Mouse (Mus musculus) kidney, embryonic 14.5 days (tissue): ENCODE results near the gene Lpgat1. TPM values are rescaled to one million over a fixed set of nuclear protein-coding genes. Genes with fewer than 3 reads are reported as not detected.

Experiments used
- ATAC-seq: fragments of 200-750 bp; cut with Nextera tagmentation; 2 replicates; pipeline ENCODE4 v1.8.0; 2017; ENCODE audit warnings: moderate number of reproducible peaks, mild to moderate bottlenecking, moderate TSS enrichment, moderate library complexity; ENCODE audit not compliant: low FRiP score, low TSS enrichment
- H3K27ac ChIP-seq: fragments of 300-500 bp; sonication (generic); 2 replicates; pipeline ENCODE4 v1.5.1; 2014; ENCODE audit warnings: low read depth, mild to moderate bottlenecking, low read length, moderate library complexity, mixed read lengths
- H3K27me3 ChIP-seq: fragments of 300-500 bp; sonication (generic); 2 replicates; pipeline ENCODE4 v1.6.1; 2014; ENCODE audit warnings: mild to moderate bottlenecking, low read length; ENCODE audit not compliant: control insufficient read depth, insufficient read depth
- H3K36me3 ChIP-seq: fragments of 300-500 bp; sonication (generic); 2 replicates; pipeline ENCODE4 v1.6.1; 2014; ENCODE audit warnings: low read length, mixed read lengths; ENCODE audit not compliant: control insufficient read depth, insufficient read depth
- H3K4me1 ChIP-seq: fragments of 300-500 bp; sonication (generic); 2 replicates; pipeline ENCODE4 v1.6.1; 2014; ENCODE audit warnings: low read length, mixed read lengths; ENCODE audit not compliant: control insufficient read depth, insufficient read depth
- H3K4me2 ChIP-seq: fragments of 300-500 bp; sonication (generic); replicated peaks from 2 replicates; pipeline ENCODE4 v1.6.1; 2014; ENCODE audit warnings: low read depth, mild to moderate bottlenecking, low read length
- H3K4me3 ChIP-seq: fragments of 300-500 bp; sonication (generic); 2 replicates; pipeline ENCODE4 v1.5.1; 2014; ENCODE audit warnings: mild to moderate bottlenecking, low read length
- H3K9ac ChIP-seq: fragments of 300-500 bp; sonication (generic); 2 replicates; pipeline ENCODE4 v1.6.1; 2014; ENCODE audit warnings: low read depth, mild to moderate bottlenecking, low read length, moderate library complexity
- H3K9me3 ChIP-seq: fragments of 300-500 bp; sonication (generic); 2 replicates; pipeline ENCODE4 v1.6.1; 2016; ENCODE audit warnings: low read length; ENCODE audit not compliant: control insufficient read depth
- WGBS: fragments of 180-500 bp; shearing (Covaris S2); extraction: QIAGEN DNeasy Blood & Tissue Kit; methylation state at CpG from one replicate; pipeline ENCODE4 v1.1.7; 2014; 5-methylcytosine and 5-hydroxymethylcytosine counted together
- polyA plus RNA-seq: library from polyadenylated mRNA; unstranded; fragments of >200 nt; fragmentation: Nextera tagmentation; extraction: Ambion mirVana; gene quantifications from 2 replicates; pipeline ENCODE4 v1.2.1, GENCODE M21; 2014

The Lpgat1 gene
- polyA plus RNA-seq, 1 experiment from 2014 or later, result 30.4 TPM

DNA sequence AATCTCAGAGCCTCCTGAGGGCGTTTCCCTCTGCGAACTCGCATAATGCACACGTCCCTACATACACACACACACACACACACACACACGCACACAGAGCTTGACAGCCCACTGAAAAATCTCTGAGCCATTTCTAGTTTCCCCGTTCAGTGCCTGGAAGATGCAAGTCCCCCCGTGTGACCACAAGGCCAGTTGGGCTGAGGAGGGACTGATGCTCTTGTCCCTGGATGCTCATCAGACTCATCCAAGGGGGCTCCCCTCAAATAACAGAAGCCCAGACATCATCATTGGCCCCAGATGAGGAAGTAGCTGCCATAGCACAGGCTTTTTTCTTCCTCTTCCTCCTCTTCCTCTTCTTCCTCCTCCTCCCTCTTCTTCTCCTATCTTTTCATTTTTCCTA, 90.3 kb downstream of the Lpgat1 start:
- 83% methylated on average over 7 of the region's 7 CpGs for WGBS
- Histone ChIP-seq H3K4me3 (no peak overlapping the region), H3K27ac (no peak overlapping the region), H3K4me2 (no peak overlapping the region), H3K9ac (no peak overlapping the region), H3K9me3 (peaks cover 4% of the 10 kb centered on the region; the same call in 1 of the 2 replicates), H3K36me3 (no peaks in the 10 kb centered on the region), H3K27me3 (no peaks in the 10 kb centered on the region), H3K4me1 (no peaks in the 10 kb centered on the region)
- no peak for ATAC-seq

- Histone ChIP-seq H3K4me2 (no peak overlapping the region), H3K9me3 (peaks cover 4% of the 10 kb centered on the region; the same call in 1 of the 2 replicates), H3K9ac (no peak overlapping the region), H3K36me3 (no peaks in the 10 kb centered on the region), H3K27me3 (no peaks in the 10 kb centered on the region), H3K4me3 (no peak overlapping the region), H3K4me1 (no peaks in the 10 kb centered on the region), H3K27ac (no peak overlapping the region)
- no peak for ATAC-seq
- 79% methylated on average over 12 of the region's 12 CpGs for WGBS
Measured at GRCm38 (mm10) chr1:191808688-191809223, 91.1 kb downstream of the Lpgat1 start.

- ATAC-seq, result no peak
- no peaks in the 10 kb centered on the region for H3K4me1 ChIP-seq
Measured at GRCm38 (mm10) chr1:191811774-191812173, 94.1 kb downstream of the Lpgat1 start.

DNA sequence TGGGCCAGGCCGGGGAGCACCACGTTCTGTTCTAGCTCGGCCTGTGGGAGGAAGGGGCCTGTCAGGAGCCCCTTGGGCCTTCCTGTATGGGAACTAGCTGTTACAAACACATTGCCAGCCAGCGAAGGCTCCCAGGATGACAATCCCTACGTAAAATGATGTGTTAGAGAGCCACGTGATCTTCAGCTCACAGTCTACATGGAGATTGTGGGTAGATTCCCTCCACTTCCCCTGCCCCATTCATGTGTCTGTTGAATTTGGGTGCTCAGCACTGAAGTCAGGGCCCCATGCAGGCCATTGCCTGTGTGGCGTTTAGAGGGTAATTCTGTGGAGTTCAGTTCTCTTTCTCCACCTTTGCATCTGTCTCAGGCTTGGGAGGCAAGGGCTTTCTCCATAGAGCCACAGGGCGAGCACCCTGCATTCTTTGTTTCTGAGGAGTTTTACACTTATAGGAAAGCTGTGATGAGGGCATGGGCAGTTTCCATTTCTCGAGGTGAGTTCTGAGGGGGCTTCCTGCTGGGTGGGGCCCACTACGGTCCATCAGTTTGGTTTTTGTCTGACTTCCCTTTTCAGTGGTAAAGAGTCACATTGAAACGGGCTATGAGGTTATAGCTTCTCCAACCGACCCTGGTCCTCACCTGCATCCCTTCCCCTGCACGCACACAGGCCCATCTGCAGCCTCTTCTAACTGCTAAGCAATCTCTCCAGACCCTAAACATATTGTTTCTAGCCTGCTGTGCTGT, 95.5 kb downstream of the Lpgat1 start:
- Histone ChIP-seq H3K27ac (no peak overlapping the region), H3K9ac (no peak overlapping the region), H3K36me3 (no peaks in the 10 kb centered on the region), H3K4me3 (no peak overlapping the region), H3K27me3 (no peaks in the 10 kb centered on the region), H3K4me1 (no peaks in the 10 kb centered on the region), H3K9me3 (no peaks in the 10 kb centered on the region), H3K4me2 (no peak overlapping the region)
- no peak for ATAC-seq
- WGBS, result 83% methylated on average over 13 of the region's 13 CpGs

More at GRCm38 (mm10) chr1:191811774-191812173, 94.1 kb downstream of the Lpgat1 start:
- no peaks in the 10 kb centered on the region for H3K27me3 ChIP-seq
- H3K4me2 ChIP-seq, result no peak overlapping the region
- H3K9me3 ChIP-seq, result peaks cover 1% of the 10 kb centered on the region; the same call in 1 of the 2 replicates
- H3K36me3 ChIP-seq, result no peaks in the 10 kb centered on the region
- WGBS, result 69% methylated on average over 12 of the region's 12 CpGs
- H3K4me3 ChIP-seq, result no peak overlapping the region
- H3K9ac ChIP-seq, result no peak overlapping the region
- no peak overlapping the region for H3K27ac ChIP-seq

DNA sequence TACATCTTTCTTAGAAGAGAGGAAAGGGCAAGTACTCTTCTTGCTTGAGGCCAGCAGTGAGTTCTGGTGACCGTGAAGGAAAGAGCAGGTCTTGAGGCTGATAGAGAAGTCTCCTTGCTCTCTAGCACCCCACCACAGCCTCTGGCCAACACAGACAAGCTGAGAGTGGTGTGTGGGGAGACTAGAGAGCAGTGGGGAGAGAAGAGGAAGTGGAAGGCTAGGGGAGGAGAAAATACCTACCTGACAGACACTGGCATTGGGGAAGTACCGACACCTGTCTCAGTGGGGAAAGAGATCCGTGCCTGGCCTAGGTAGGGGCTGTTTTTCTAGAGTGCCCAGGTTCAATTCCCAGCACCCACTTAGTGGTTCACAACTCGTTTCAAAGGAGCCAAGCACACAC, 96.6 kb downstream of the Lpgat1 start:
- Histone ChIP-seq H3K27me3 (no peaks in the 10 kb centered on the region), H3K36me3 (no peaks in the 10 kb centered on the region), H3K4me2 (no peak overlapping the region), H3K4me3 (no peak overlapping the region), H3K9me3 (no peaks in the 10 kb centered on the region), H3K4me1 (no peaks in the 10 kb centered on the region), H3K9ac (no peak overlapping the region), H3K27ac (no peak overlapping the region)
- ATAC-seq, result no peak
- WGBS, result 87% methylated on average over 4 of the region's 4 CpGs

GRCm38 (mm10) chr1:191814935-191815334, 97.3 kb downstream of the Lpgat1 start:
- no peak overlapping the region for H3K9ac ChIP-seq
- no peaks in the 10 kb centered on the region for H3K4me1 ChIP-seq
- H3K27ac ChIP-seq, result no peak overlapping the region
- WGBS, result 19% methylated on average over 5 of the region's 5 CpGs
- no peak overlapping the region for H3K4me2 ChIP-seq
- no peak for ATAC-seq
- H3K9me3 ChIP-seq, result no peaks in the 10 kb centered on the region
- no peaks in the 10 kb centered on the region for H3K36me3 ChIP-seq
- H3K4me3 ChIP-seq, result no peak overlapping the region
- H3K27me3 ChIP-seq, result no peaks in the 10 kb centered on the region

DNA sequence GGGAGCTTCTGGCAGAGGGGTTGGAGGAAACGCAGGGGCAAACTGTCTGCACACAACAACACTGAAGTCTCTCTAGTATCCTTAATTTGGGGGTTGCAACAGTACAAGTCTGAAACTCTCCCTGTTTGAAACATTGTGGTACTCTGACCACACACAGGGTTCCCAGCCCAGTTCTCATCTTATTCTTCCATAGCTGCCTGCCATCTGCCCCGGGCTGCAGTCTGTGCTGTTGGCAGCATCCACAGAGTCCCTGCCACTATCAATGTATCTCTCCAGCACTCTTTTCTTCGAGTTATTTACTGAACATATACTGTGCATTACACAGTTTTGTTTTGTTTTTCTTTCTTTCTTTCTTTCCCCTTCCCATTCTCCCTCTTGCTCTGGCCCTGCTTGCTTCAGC, 99.0 kb downstream of the Lpgat1 start:
- Histone ChIP-seq H3K27ac (no peak overlapping the region), H3K4me2 (no peak overlapping the region), H3K27me3 (no peaks in the 10 kb centered on the region), H3K36me3 (no peaks in the 10 kb centered on the region), H3K4me1 (peaks cover 6% of the 10 kb centered on the region; the same call in 1 of the 2 replicates), H3K4me3 (no peak overlapping the region), H3K9ac (no peak overlapping the region), H3K9me3 (no peaks in the 10 kb centered on the region)
- WGBS, result 78% methylated on average over 3 of the region's 3 CpGs
- ATAC-seq, result no peak

- ATAC-seq, result peak; percentile 63
- Histone ChIP-seq H3K4me2 (no peak overlapping the region), H3K36me3 (no peaks in the 10 kb centered on the region), H3K9me3 (no peaks in the 10 kb centered on the region), H3K4me3 (no peak overlapping the region), H3K27me3 (no peaks in the 10 kb centered on the region), H3K4me1 (peaks cover 12% of the 10 kb centered on the region; the same call in 1 of the 2 replicates), H3K27ac (no peak overlapping the region), H3K9ac (0 out of 2 replicates have a peak overlapping the region, but pooled peaks have one; percentile 7)
- 36% methylated on average over 19 of the region's 19 CpGs for WGBS
Measured at GRCm38 (mm10) chr1:191817418-191818144, 99.9 kb downstream of the Lpgat1 start.
